Mouse (Mus musculus) spleen, adult 2 months (tissue): ENCODE measurements around the gene 9130213A22Rik.

Source experiments
- CTCF ChIP-seq: fragments of 200-500 bp; IDR thresholded peaks from 2 replicates; pipeline ENCODE4 v1.5.1; 2011; ENCODE audit warnings: mild to moderate bottlenecking, inconsistent platforms; ENCODE audit not compliant: insufficient read depth, insufficient read length, insufficient replicate concordance; ENCODE audit errors: extremely low read depth
- POLR2A ChIP-seq: fragments of 200-500 bp; IDR thresholded peaks from 2 replicates; pipeline ENCODE4 v1.6.1; 2011; ENCODE audit warnings: low read depth, low read length, inconsistent platforms

DNA sequence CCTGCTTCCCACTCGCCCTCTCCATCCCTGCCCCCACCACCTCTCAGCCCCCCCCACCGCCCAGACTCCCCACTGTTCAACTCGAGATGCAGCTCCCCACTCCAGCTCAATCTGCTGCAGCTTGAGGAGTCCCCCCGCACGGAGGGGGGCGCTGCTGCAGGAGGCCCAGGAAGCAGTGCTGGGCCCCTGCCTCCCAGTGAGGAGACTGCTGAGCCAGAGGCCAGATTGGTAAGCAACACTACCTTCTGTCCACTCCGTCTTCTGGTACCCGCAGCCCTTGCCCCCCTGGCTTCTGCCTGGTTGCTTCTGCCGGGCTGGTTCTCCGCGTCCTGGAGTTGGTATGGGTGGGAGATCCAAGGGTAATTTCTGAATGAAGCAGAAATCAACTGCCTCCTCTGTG, 15.5 kb downstream of the 9130213A22Rik start:
- TF ChIP-seq CTCF (no peak), POLR2A (no peak)
